Mouse (Mus musculus) ovary, postnatal 36 days (tissue): ENCODE results near the gene Adamtsl5.
A peak's percentile ranks its signal among the peaks of the same experiment; 100 is the strongest.
"Not testable (repeated sequence)": the region's sequence is repeated elsewhere in the genome, so short reads cannot be mapped to it uniquely, and the experiment has no call there.

Experiments used
- DNase-seq: peaks from one replicate; pipeline ENCODE4 v3.0.0; 2022; ENCODE audit warnings: low spot score, mixed read lengths

The Adamtsl5 gene

GRCm38 (mm10) chr10:80371983-80372382 is 23.8 kb upstream of the Adamtsl5 start:
- no peak for DNase-seq

GRCm38 (mm10) chr10:80371411-80371966 is 23.3 kb upstream of the Adamtsl5 start:
- DNase-seq, result peak; percentile 35

GRCm38 (mm10) chr10:80369995-80370747 is 22.0 kb upstream of the Adamtsl5 start:
- DNase-seq, result no peak

DNA sequence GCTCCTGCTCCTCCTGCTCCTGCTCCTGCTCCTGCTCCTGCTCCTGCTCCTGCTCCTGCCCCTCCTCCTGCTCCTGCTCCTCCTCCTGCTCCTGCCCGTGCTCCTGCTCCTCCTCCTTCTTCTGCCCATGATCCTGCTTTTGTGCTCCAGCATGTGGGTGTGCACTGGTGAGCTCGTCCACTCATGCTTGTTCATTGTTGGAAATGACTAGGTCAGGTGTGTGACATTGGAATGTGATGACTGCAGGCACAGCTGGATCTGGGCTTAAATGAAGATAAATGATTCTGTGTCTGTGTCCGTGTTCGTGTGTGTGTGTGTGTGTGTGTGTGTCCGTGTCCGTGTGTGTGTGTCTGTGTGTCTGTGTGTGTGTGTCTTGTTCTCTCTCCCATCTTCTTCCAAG is 20.2 kb upstream of the Adamtsl5 start:
- no peak for DNase-seq

- no peak for DNase-seq
Measured at GRCm38 (mm10) chr10:80367954-80368353, 19.7 kb upstream of the Adamtsl5 start.

GRCm38 (mm10) chr10:80365736-80366135 is 17.5 kb upstream of the Adamtsl5 start:
- no peak for DNase-seq

GRCm38 (mm10) chr10:80363734-80364133 is 15.5 kb upstream of the Adamtsl5 start:
- DNase-seq, result no peak

DNA sequence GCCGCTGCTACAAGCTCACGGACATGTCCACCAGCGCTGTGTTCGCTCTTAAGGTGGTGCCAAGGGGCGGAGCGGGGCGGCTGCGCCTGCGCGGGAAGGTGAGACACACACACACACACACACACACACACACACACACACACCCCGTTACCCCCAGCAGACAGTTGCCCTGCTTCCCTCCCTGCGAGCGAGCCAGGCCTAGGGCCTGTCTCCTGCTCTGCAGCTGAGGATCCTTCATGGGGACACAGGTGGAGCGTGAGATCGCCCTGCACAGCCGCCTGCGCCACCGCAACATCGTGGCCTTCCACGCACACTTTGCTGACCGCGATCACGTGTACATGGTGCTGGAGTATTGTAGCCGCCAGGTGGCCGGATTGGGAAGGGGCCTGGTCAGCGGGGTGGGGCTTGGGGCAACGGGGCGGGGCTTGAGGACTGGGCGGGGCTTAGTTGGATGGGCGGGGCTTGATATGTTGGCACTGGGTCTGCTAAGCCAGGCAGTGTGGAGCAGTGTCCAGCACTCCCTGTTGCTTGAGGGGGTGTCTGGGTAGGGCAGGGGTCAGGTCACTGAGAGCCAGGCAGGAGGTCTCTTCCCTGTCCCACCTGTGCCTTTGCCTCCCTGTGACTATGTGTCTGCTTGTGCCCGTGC is 9.9 kb upstream of the Adamtsl5 start:
- DNase-seq, result no peak

DNA sequence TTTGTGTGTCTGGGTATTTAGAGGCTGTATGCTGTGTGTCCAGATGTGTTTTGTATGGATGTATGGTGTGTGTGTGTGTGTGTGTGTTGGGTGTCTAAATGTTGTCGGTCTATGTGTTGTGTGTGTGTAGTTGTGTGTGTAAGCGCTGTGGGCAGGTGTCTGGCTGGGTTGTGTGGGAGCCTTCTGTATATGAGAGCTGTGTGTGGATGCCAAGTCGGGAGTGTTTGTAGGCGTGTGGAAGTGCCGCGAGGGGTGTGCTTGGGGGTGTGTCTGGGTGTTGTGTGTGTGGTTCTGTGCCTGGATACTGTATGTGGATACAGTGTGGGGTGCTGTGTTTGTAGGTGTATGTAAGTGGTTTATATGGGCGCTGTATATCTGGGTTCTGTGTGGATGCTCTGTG is 9.1 kb upstream of the Adamtsl5 start:
- no peak for DNase-seq

DNA sequence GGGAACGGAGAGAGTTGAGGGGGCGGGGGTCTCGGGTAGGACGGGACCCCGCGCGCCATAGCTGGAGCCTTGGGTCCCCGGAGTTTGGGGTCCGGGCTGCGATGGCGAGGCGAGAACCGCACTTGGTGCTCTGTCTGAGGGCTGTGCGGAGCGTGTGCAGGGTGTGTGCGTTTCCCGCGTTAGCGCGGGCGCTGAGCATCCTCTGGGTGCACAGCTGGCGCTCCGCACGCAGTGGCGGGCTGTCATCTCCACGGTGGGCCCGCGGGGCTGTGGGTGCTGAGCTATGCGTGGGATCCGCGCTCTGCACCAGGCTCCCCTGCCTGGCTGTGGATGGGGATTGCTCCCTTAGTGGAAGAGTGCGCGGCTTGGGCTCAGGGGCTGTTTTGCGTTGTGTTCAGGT is 8.5 kb upstream of the Adamtsl5 start:
- DNase-seq, result no peak

GRCm38 (mm10) chr10:80356001-80356682 is 7.9 kb upstream of the Adamtsl5 start, which contains the start of gene Plk5:
Plk5 (plus strand) TSS chr10:80356459.
- DNase-seq, result no peak

- no peak for DNase-seq
Measured at GRCm38 (mm10) chr10:80355431-80355830, 7.2 kb upstream of the Adamtsl5 start.

DNA sequence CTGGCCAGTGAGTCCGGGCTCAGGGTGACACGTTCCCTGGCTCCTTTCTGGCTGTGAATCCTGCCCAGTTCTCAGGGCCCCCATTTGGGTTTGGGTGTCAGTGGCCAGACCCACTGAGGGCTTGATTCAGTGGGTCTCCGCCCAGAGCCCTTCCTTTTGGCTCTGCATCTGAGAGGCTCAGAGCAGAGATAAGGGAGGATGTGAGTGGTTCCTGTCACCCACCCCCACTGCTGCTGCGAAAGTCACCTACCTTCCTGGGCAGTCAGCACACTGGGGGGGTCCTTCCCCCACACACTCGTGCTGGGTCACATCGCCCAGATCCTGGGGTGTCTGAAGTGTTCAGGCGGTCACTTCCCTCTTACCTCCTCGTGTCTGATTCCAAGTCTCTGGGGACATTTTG is 4.5 kb upstream of the Adamtsl5 start:
- DNase-seq, result no peak

GRCm38 (mm10) chr10:80351896-80352295 is 3.7 kb upstream of the Adamtsl5 start:
- no peak for DNase-seq

DNA sequence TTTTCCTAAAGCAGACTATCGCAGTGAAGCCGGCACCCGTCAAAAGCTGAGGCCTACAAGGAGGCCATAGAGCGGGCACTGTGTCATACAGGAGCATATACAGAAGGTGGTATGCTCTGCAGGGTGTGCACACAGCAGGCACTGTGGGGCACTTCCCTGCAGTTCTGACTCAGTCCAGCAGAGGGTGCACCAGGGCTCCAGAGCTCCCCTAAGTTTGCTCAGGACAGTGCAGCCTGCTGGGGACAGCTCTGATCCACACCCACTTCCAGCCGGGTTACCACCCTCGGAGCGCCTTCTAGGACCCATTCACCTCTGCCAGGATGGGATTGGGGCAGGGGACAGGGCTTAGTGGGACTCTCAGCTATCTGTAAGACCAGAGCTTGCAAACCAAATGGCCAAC is 2.1 kb upstream of the Adamtsl5 start:
- peak; percentile 84 for DNase-seq

DNA sequence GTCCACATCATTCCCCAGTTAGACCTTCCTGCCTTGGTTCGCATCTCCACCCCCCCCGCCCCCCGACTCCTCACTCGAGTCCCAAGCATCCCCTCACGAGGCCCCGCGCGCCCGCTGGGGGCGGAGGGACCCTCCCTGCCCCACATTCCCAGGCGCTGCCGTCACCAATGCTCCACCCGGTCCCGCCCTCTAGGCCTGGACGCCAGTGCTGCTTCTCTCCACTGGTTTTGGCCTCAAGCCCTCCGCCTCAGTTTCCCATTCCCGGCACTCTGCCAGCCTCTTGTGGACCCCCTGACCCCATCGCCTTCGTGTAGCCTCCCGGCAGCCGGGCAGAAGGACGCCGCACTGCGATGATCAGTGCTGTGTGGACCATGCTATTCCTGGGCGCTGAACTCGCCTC is 769 bp upstream of the Adamtsl5 start:
- no peak for DNase-seq

DNA sequence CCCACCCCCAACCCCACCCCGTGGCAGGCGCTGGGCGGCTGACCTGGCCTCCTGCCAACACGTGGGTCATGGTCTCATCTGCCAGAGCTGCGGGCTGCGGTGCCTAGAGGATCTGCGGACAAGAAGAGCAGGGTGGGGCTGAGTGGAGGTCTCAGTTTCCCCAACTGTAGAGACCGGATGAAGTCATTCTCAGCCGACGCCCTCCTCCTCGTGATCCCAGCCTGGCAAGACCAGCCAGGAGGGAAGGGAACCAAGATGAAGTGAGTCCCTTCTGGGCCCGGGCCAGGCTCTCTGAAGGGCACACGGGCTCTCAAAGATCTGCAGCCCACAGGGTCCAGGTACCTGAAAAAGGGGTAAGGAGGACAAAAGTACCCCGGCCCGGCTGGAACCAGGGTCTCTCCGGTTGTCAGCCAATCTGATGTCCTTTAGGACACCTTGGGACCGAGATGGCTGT is 671 bp downstream of the Adamtsl5 start:
- no peak for DNase-seq

DNA sequence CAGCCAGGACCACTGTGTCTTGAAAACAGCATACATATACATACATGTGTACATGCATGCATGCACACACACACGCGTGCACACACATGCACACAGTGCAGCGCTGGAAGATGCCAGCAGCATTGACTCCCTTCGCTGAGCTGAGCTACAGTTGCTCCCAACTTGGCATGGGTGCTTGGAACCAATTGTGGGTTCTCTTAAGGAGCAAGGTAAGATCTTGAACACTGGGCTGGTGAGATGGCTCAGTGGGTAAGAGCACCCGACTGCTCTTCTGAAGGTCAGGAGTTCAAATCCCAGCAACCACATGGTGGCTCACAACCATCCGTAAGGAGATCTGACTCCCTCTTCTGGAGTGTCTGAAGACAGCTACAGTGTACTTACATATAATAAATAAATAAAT is 2.3 kb downstream of the Adamtsl5 start:
- DNase-seq, result not testable (repeated sequence)

DNA sequence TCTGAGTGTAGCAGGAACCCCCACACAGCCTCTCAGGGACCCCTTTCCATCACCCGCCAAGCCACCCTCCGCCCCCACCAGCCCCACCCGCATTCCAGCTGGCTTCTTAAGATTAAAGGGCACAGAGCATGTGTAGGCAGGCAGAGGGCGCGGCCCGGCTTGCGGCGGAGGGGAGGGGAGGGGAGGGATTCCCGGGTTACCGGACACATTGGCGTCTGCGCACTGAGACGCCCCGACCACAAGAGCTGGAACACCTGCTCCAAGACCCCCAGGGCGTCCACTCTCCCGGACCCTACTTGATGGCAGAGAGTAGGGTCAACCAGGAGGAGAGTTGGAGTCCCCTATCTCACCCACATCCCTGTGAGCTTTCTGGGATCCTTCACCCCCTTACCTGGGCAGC is 3.1 kb downstream of the Adamtsl5 start:
- DNase-seq, result no peak

GRCm38 (mm10) chr10:80344131-80344661 is 4.0 kb downstream of the Adamtsl5 start:
- no peak for DNase-seq

- DNase-seq, result no peak
Measured at GRCm38 (mm10) chr10:80343425-80343895, 4.8 kb downstream of the Adamtsl5 start.

- DNase-seq, result no peak
Measured at GRCm38 (mm10) chr10:80342749-80343424, 5.3 kb downstream of the Adamtsl5 start.
